Mouse (Mus musculus) retina, postnatal 7 days (tissue): ENCODE data around the gene Snrpe.

Source experiments
- DNase-seq: peaks from one replicate; pipeline ENCODE4 v3.0.0-alpha.2; 2012; ENCODE audit warnings: low read depth, low spot score

The Snrpe gene

DNA sequence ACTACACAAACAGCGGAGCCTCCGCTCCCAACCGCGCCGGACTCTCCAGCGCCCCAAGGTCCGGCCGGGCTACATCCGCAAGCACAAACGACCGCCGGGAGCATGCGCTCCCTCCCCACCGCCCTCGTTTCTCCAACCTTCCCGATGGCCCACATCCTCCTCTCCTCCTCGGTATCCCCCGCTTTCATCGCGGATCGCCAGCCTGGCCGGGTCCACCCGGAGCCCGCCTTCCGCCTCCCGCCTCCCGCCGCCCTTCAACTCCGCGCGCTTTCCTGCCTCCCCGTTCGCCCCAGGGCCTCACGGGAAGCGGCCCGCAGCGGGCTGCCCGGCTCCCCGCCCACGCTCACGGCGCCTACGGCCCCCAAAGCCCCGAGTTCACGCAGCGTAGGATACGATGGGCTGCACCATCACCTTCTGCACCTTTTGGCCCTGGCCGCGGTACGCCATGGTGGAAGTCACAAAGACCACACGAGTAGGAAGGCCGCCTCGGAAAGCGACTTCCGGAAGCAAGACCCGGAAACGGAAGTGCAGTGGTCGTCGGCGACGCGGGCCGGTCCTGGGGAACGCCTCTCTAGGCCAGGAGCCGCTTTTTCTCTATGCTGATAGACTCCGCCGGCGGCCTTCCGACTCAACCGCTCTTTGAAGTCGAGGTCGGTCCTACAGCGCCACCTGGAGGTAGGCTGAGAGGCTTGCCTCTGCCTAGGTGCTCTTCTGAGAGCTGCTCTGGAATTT lies at the start of gene Snrpe:
Snrpe (minus strand) TSS at position 521 of the 732 bp plus-strand sequence.
- DNase-seq: peak; percentile 97

DNA sequence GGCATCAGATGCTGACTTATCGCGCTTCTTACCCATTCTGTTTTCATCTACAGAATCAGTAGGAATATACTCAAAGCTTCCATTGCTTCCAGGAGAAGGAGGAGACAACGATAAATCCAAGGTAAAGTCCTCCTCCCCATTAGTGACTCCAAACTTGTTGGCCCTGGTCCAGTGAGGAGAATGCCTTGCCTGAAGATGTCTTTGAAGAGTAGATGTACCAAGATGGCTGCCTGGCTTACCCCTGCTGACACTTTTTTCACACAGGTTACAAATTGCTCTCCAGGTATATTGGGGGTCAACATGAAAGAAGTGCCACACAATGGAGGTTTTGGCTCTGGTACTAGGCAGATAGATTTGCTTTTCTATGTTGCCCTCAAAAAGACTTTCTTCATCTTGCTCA lies 48.8 kb upstream of the Snrpe start:
- no peak for DNase-seq

- no peak for DNase-seq
Measured at GRCm38 (mm10) chr1:133656811-133657210, 46.7 kb upstream of the Snrpe start.

GRCm38 (mm10) chr1:133653033-133653432 lies 42.9 kb upstream of the Snrpe start:
- no peak for DNase-seq

DNA sequence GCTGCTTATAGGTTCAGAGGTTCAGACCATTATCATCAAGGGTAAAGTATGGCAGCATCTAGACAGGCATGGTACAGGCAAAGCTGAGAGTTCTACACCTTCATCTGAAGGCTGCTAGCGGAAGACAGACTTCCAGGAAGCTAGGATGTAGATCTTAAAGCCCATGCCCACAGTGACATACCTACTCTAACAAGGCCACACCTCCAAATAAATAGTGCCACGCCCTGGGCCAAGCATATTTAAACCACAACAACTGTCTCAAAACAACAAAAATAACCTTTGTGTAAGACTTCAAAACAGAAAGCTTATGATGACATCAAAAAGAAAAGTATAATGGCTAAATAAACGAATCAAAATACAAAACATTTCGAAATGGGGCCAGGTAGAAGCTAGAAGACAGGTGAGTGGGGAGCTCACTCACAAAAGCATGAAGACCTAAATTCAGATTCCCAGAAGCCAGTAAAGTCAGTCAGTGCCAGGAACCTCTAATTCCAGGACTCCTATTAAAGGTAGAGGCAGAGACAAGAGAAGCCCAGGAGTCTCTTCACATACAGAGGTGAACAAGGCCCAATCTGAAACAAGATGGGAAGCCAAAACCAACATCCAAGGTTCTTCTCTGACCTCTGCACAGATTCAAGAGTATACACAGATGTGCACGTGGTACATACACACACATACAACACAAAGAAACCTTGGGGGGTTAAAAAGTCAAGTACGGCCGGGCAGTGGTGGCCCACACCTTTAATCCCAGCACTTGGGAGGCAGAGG lies 40.4 kb upstream of the Snrpe start:
- DNase-seq: no peak

DNA sequence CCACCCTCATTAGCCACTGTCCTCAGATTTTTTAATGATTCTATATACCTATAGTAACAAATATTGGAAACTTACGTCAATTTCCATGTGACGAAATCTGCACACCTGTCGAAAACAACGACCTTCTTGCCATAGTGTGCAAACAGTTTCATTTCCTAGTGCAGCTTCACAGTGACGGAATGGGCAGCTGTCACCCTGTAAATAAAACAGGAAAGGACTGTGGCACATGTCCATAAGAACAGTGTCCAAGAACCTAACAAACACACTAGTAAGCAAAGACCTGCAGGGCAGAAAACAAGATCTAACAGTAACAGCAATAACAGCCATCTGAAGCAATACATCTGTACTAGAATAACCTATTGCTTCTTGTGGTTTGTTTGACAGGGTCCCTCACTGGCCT lies 35.6 kb upstream of the Snrpe start:
- no peak for DNase-seq

- DNase-seq: no peak
Measured at GRCm38 (mm10) chr1:133641163-133641562, 31.1 kb upstream of the Snrpe start.

GRCm38 (mm10) chr1:133638517-133638916 lies 28.4 kb upstream of the Snrpe start:
- DNase-seq: no peak

- no peak for DNase-seq
Measured at GRCm38 (mm10) chr1:133632168-133632567, 22.1 kb upstream of the Snrpe start.

- DNase-seq: no peak
Measured at GRCm38 (mm10) chr1:133625052-133625451, 15.0 kb upstream of the Snrpe start.

- DNase-seq: no peak
Measured at GRCm38 (mm10) chr1:133618311-133618710, 8.2 kb upstream of the Snrpe start.

DNA sequence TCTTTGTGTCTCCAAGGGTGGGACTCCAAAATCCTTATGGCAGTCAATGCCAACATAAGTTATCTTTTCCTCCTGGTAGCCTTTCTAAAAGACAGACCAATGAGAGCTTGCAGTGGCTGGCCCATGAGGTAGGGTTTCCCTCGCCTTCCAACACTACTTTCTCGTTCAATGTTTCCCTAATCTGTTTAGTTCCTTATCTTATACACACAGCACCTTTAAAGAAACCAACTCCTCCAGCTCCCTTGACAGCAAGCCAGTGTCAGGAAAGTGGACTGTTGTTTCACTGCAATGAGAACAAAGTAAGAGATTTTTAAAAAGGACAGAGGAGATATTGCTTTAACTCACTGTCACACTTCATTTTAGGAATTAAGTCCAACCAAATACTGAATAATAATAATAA lies 7.8 kb upstream of the Snrpe start:
- DNase-seq: no peak

GRCm38 (mm10) chr1:133613817-133614216 lies 3.7 kb upstream of the Snrpe start:
- no peak for DNase-seq

GRCm38 (mm10) chr1:133611436-133611835 lies 1.3 kb upstream of the Snrpe start:
- no peak for DNase-seq

DNA sequence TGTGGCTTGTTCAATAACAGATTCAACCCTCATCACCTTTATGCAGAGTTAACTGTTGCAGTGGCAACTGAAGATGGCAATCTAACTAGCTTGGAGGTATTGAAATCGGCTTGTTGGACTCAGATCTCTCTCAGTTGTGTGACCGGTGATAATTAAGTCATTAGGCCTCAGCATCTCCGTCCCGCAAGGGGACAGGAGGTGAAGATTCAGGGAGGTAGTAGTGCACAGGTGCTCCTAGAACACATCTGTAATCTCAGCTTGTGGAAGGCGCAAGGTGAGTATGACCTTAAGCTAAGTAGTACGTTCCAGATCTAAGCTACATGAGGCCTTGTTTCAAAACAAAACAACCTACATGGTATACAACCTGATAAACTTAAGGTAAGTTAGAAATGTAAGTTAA lies 510 bp upstream of the Snrpe start:
- DNase-seq: no peak

- DNase-seq: no peak
Measured at GRCm38 (mm10) chr1:133603174-133603573, 6.9 kb downstream of the Snrpe start.

GRCm38 (mm10) chr1:133596298-133597007 lies 13.6 kb downstream of the Snrpe start:
- peak; percentile 54 for DNase-seq

DNA sequence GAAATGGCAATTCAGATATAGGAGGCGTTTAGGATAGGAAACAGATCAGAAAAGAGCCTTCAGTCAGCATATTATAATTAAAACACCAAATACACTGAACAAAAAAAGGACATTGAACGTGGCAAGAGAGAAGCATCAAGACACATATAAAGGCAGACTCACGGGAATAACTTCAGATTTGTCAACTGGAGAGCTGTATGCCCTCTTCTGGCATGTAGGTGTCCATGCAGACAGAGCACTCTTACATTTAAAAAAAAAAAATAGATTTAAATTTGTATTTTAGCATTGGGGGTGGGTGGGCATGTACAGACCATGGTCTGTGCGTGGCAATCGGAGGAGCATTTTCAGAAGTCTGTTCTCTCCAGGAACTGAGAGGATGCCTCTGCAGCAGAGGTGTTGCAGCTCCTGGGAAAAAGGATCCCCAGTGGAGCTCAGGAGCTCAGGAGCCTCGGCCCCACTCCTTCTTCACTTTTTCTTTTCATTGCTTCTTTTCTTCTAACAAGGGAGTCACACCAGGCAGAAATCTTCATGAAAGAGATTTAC lies 24.0 kb downstream of the Snrpe start:
- DNase-seq: no peak

DNA sequence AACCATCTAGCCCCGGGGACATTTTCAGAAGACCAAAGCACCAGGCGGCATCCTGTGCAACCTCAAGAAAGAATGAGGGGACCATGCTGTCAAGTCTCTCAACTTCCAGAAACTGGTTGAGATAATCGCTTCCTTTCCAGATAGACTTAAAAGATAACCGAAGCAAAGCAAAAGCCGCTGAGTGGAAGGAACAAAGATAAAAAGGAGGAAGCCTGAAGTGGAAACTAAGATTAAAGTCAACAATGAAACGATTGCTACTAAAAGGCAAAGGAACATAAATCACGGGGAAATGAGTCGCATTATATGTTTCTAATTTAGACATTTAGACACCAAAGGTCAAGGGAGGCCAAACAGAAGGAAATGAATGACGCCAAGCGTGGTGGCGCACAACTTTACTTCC lies 38.8 kb downstream of the Snrpe start:
- DNase-seq: no peak
